In the genomic region with DNA sequence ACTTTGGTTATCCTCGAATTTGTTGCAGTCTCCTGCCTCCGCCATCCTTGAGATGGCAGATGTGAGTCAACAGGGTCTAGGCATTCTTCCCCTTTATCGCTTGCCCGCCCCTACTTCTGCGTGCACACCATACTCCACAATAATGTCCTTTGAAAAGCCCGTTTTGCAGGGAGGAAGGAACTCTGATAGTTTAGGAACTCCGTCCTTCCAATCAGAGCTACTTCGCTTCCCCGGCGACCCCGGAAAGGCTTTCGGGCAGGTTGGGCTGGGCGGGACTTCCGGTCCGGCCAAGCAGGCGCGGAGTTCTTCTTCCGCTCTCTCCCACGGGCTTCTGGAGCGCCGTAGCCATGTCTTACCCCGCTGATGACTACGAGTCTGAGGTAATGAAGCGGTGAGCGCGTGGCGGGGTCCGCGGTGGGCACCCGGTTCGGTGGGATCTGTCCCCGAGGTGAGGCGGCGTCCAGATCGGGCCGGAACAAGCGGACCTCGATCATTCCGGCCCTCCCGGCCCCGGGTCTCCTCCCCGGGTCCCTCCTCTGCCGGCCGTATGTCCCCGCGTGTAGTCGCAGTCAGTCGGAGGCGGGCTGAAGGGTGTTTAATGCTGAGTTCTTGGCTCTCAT, we compare ENCODE assay signal across 8 mouse cellular contexts. TPM values are rescaled to one million over a fixed set of nuclear protein-coding genes. Genes with fewer than 3 reads are reported as not detected.
DNase-seq lines count a peak whose midpoint lies in the region; ATAC-seq lines count a peak whose summit lies in the region.

A gene (plus strand): TSS at position 267 of the 620 bp plus-strand sequence.

- H3K4me3 ChIP-seq in hindbrain, embryonic 12.5 days = peak within 1 kb of the TSS; percentile 90

- peaks cover 38% of the 10 kb centered on the region for H3K36me3 ChIP-seq in hindbrain, embryonic 12.5 days

- peak within 1 kb of the TSS; percentile 90 for H3K9ac ChIP-seq in hindbrain, embryonic 12.5 days

- H3K27me3 ChIP-seq in hindbrain, embryonic 12.5 days = no peaks in the 10 kb centered on the region

- DNase-seq in NIH3T3 (ENCODE audit: low read depth) = peak; percentile 93
- peak; percentile 84 for DNase-seq in cerebellum, adult 9-11 months
- peak; percentile 71 to 85 for DNase-seq in frontal cortex, postnatal 10 days (ENCODE audit: low spot score in 2 of 2)
- DNase-seq in layer of hippocampus, postnatal 36 days = peak; percentile 87 to 88
- peak; percentile 92 for DNase-seq in lung, postnatal 36 days
- DNase-seq in retina, postnatal 1 day = peak; percentile 92
- DNase-seq in urinary bladder, adult 18-20 months (ENCODE audit: low spot score in 2 of 2) = peak; percentile 76 to 84

- H3K4me2 ChIP-seq in hindbrain, embryonic 12.5 days (replicated peaks) = peak within 1 kb of the TSS; percentile 94

- WGBS in hindbrain, embryonic 12.5 days = under 1% methylated on average over 49 of the region's 49 CpGs

- no peaks in the 10 kb centered on the region for H3K9me3 ChIP-seq in hindbrain, embryonic 12.5 days (replicated peaks)

- H3K27ac ChIP-seq in hindbrain, embryonic 12.5 days = peak within 1 kb of the TSS; percentile 66

- peaks cover 10% of the 10 kb centered on the region for H3K4me1 ChIP-seq in hindbrain, embryonic 12.5 days

- peak; percentile 84; the same call in 1 of the 2 replicates for ATAC-seq in hindbrain, embryonic 12.5 days (ENCODE audit: low FRiP score)

RNA-seq across cellular contexts. Expression of the gene that starts here (rescaled TPM):
- 190 and 196 TPM in 2 replicates for polyA plus RNA-seq in hindbrain, embryonic 12.5 days (2016; fragmentation: Nextera tagmentation; extraction: Ambion mirVana)
- 10 to 100 TPM; 69.4 to 74.8 TPM for total RNA-seq in layer of hippocampus, postnatal 36 days (2021)

Comparison
In these comparisons a context has a peak if more than half of its experiments do, and no peak if none do; other contexts are left out.
1. Peak in every context shown above with its lines: DNase-seq, ATAC-seq, H3K4me3 ChIP-seq and H3K27ac ChIP-seq.